ENCODE assay signal across 7 mouse cellular contexts in the genomic region with DNA sequence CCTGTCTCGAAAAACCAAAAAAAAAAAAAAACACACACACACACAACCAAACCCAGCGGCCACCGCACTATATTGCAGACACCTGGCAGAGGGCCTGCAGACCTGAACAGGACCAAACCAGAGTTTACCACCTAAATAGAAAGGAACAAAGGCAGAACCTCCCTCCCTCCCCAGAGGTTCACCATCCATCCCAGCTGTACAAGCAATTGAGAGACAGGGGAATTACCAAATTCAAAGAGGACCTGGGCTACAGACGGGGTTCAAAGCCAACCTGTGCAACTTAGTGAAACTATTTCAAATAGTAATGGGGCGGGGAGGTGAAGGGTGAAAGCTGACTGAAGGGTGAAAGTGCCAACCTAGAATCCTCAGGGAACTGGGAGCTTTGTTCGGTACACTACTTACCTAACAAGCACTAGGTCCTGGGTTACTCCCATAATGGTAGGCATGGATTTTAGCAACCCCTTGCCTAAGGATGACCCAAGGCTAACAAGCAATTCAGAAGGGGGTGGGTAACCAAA. TPM values are rescaled to one million over a fixed set of nuclear protein-coding genes. Genes with fewer than 3 reads are reported as not detected.
A peak's percentile ranks its signal among the peaks of the same experiment; 100 is the strongest.
DNase-seq lines count a peak whose midpoint lies in the region; ATAC-seq and TF ChIP-seq lines count a peak whose summit lies in the region.

No protein-coding gene starts in this region.

- ATAC-seq in lung, embryonic 14.5 days (ENCODE audit: insufficient read depth) = no peak
- no peak for ATAC-seq in forebrain, embryonic 12.5 days (ENCODE audit: low FRiP score)
- ATAC-seq in stomach, embryonic 15.5 days (ENCODE audit: insufficient read depth, low FRiP score, low read depth) = no peak
- no peak for ATAC-seq in monocyte, adult 5-6 weeks (replicated peaks; ENCODE audit: insufficient number of reproducible peaks, low FRiP score, low TSS enrichment, poor library complexity, severe bottlenecking)

- H3K9ac ChIP-seq in lung, embryonic 14.5 days = peak overlapping the region; percentile 100
- peak overlapping the region; percentile 33 for H3K9ac ChIP-seq in forebrain, embryonic 12.5 days
- no peak overlapping the region for H3K9ac ChIP-seq in stomach, embryonic 15.5 days

- no peak for DNase-seq in lung, embryonic 14.5 days
- DNase-seq in lung, postnatal 36 days = no peak
- no peak for DNase-seq in limb, embryonic 10.5 days (ENCODE audit: low spot score)
- no peak for DNase-seq in thymus, postnatal 0 days (ENCODE audit: low spot score)

- H3K4me2 ChIP-seq in lung, embryonic 14.5 days = peak overlapping the region; percentile 89
- H3K4me2 ChIP-seq in forebrain, embryonic 12.5 days = peak overlapping the region; percentile 69
- peak overlapping the region; percentile 71 for H3K4me2 ChIP-seq in stomach, embryonic 15.5 days

- 69% methylated on average over 6 of the region's 6 CpGs for WGBS in lung, embryonic 14.5 days
- WGBS in forebrain, embryonic 12.5 days = 77% methylated on average over 6 of the region's 6 CpGs
- 82% methylated on average over 6 of the region's 6 CpGs for WGBS in limb, embryonic 10.5 days
- 58% methylated on average over 6 of the region's 6 CpGs for WGBS in stomach, embryonic 15.5 days

- H3K27me3 ChIP-seq in lung, embryonic 14.5 days (ENCODE audit: insufficient read depth, low read length) = no peaks in the 10 kb centered on the region
- no peaks in the 10 kb centered on the region for H3K27me3 ChIP-seq in forebrain, embryonic 12.5 days
- no peaks in the 10 kb centered on the region for H3K27me3 ChIP-seq in limb, embryonic 10.5 days (ENCODE audit: low read depth, poor library complexity, severe bottlenecking)
- no peaks in the 10 kb centered on the region for H3K27me3 ChIP-seq in stomach, embryonic 15.5 days (replicated peaks)

- peak overlapping the region; percentile 100; the same call in 1 of the 2 replicates for H3K27ac ChIP-seq in lung, embryonic 14.5 days (ENCODE audit: low read depth)
- H3K27ac ChIP-seq in forebrain, embryonic 12.5 days = 0 out of 2 replicates have a peak overlapping the region, but pooled peaks have one; percentile 42
- H3K27ac ChIP-seq in limb, embryonic 10.5 days = peak overlapping the region; percentile 100
- peak overlapping the region; percentile 41; the same call in 1 of the 2 replicates for H3K27ac ChIP-seq in stomach, embryonic 15.5 days

- H3K4me1 ChIP-seq in lung, embryonic 14.5 days (ENCODE audit: insufficient read depth) = peaks cover 10% of the 10 kb centered on the region; the same call in 1 of the 2 replicates
- H3K4me1 ChIP-seq in forebrain, embryonic 12.5 days = peaks cover 35% of the 10 kb centered on the region
- peaks cover 35% of the 10 kb centered on the region for H3K4me1 ChIP-seq in limb, embryonic 10.5 days
- H3K4me1 ChIP-seq in stomach, embryonic 15.5 days = peaks cover 26% of the 10 kb centered on the region

- H3K36me3 ChIP-seq in lung, embryonic 14.5 days (ENCODE audit: insufficient read depth) = peaks cover 42% of the 10 kb centered on the region
- H3K36me3 ChIP-seq in forebrain, embryonic 12.5 days (replicated peaks) = peaks cover 39% of the 10 kb centered on the region
- peaks cover 52% of the 10 kb centered on the region for H3K36me3 ChIP-seq in limb, embryonic 10.5 days
- H3K36me3 ChIP-seq in stomach, embryonic 15.5 days = peaks cover 16% of the 10 kb centered on the region

- H3K4me3 ChIP-seq in lung, embryonic 14.5 days (ENCODE audit: low read depth, low read length) = peak overlapping the region; percentile 89
- H3K4me3 ChIP-seq in forebrain, embryonic 12.5 days (replicated peaks) = peak overlapping the region; percentile 66
- peak overlapping the region; percentile 93 for H3K4me3 ChIP-seq in limb, embryonic 10.5 days
- peak overlapping the region; percentile 85 for H3K4me3 ChIP-seq in stomach, embryonic 15.5 days (replicated peaks)

- H3K9me3 ChIP-seq in lung, embryonic 14.5 days (ENCODE audit: low read depth, low read length) = no peaks in the 10 kb centered on the region
- no peaks in the 10 kb centered on the region for H3K9me3 ChIP-seq in forebrain, embryonic 12.5 days
- H3K9me3 ChIP-seq in limb, embryonic 10.5 days (replicated peaks) = no peaks in the 10 kb centered on the region
- no peaks in the 10 kb centered on the region for H3K9me3 ChIP-seq in stomach, embryonic 15.5 days

- TF ChIP-seq CTCF in lung, embryonic 14.5 days (IDR thresholded peaks at IDR 0.05; ENCODE audit: low read depth) = no peak

RNA-seq across cellular contexts. Expression of gene Gtf2i, which starts 2.6 kb away (rescaled TPM):
- 183 and 185 TPM in 2 replicates for polyA plus RNA-seq in lung, embryonic 14.5 days (2014; fragmentation: Nextera tagmentation; extraction: Ambion mirVana)
- 245 and 247 TPM in 2 replicates for polyA plus RNA-seq in forebrain, embryonic 12.5 days (2016; fragmentation: Nextera tagmentation; extraction: Ambion mirVana)
- polyA plus RNA-seq in limb, embryonic 10.5 days (2016; fragmentation: Nextera tagmentation; extraction: Ambion mirVana) = 180 and 204 TPM in 2 replicates
- 154 and 163 TPM in 2 replicates for polyA plus RNA-seq in stomach, embryonic 15.5 days (2015; fragmentation: Nextera tagmentation; extraction: Ambion mirVana)
- 22.4 to 40.1 TPM (median 30.9 TPM) in 3 replicates for total RNA-seq in monocyte, adult 5-6 weeks (2017)
- polyA plus RNA-seq in thymus, postnatal 0 days (2015; fragmentation: Nextera tagmentation; extraction: Ambion mirVana) = 124 and 130 TPM in 2 replicates

Comparison
In these comparisons a context has a peak if more than half of its experiments do, and no peak if none do; other contexts are left out.
1. H3K27ac ChIP-seq: peak in every context shown above with its lines; median percentile 100 in lung, embryonic 14.5 days; 100 in limb, embryonic 10.5 days; 42 in forebrain, embryonic 12.5 days; 41 in stomach, embryonic 15.5 days.